Mouse (Mus musculus) liver (tissue): Measurements from ENCODE around the gene Dnajc10.

Experiments
- DNase-seq: peaks from one replicate; pipeline ENCODE4 v3.0.0-alpha.2; 2020; ENCODE audit warnings: mixed read lengths

Gene Dnajc10

DNA sequence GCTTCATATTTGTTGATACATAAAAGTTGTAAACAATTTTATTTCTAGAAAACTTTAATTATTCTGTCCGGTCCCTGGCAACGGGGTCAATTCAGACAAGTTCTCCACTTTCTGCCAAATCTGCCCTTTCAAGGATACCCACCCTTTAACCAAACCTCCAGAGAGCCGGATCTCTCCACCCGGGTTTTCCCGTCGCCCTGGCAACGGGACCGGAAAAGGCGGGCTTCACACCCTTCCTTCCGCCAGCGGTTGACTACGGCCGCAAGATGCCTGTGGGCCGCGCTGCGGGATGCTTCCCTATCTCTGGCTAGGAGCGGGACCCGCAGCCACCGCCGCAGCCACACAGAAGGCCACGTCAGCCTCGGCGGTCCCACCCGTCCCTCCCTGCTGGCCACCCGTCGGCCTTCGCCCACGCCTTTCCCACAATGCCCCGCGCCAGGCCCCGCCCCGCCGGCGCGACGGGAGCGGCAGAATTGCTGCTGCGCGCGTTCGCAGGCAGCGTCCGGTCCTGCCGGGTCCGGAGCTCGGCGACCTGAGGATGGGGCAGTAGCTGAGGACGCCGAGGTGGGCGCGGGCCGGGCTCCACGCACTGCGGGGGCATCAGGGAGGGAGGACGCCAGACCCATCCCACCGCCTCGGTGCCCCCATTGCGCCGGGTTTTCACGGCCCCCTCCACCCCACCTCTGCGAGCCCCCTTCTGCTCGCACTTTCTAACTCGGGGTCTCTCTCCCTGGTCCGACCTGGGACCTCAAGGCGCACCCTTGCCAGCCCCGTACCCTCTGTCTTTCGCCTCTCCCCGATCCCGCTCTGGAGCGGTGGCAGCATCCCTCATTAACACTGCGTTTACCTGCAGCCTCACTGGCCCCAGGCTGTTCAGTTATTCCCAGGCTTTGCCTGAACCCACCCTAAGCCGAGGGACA lies at the start of gene Dnajc10:
TSS of gene Dnajc10 (plus strand) at position 225 of the 920 bp plus-strand sequence.
- DNase-seq, result peak; percentile 92

DNA sequence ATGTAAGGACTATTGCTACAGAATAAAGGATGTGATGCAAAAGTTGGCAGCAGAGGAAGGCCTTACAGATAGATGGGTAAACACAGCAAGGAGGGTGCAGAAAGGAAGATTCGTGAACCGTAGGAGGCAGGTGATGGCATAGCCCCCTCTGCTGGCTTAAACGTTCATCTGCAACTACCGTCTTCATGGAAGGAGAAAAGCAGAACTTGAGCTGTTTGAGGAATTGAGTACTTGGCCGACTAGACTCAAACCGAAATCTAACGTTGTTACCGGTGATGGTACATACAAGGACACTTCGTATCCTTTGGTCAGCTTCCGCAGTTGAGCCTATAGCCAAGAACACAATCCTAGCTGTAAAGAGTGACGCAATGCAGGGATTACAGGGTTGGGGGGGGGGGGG lies 48.4 kb upstream of the Dnajc10 start:
- DNase-seq, result peak; percentile 46

DNA sequence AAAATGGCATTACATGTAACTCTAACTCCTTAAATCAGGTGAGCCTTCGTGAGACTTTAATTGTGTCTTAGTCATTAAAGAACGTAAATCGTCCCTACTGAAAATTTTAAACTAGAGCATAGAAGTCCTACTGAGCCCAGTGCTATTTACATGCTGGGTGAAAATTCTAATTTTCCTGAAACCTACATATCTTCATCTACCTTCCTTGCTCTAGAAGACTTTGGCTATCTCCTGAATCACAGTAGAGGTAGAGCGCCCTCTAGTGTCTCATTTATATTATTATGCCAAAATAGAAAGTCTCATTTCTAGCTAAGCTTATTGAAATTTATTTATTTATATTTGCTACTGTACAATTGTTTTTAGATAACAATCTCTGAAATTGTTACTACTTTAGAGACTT lies 47.2 kb upstream of the Dnajc10 start:
- DNase-seq, result no peak

DNA sequence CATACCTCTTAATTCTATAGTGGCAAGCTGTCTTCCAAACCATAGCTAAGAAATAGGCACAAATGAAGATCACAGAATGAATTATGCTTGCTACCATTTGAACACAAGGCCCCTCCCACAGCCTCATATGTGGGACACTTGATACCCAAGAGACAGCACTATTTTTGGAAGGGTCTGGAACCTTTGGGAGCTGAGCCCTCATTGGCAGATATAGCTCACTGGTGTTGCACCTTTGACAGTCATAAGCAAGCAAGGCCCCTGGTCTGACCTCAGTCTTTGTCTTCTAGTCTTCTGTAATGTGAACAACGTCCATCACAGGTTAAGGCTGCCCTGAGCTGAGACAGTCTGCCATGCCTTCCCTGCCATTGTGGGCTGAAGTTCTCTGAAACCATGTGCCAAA lies 43.8 kb upstream of the Dnajc10 start:
- no peak for DNase-seq

DNA sequence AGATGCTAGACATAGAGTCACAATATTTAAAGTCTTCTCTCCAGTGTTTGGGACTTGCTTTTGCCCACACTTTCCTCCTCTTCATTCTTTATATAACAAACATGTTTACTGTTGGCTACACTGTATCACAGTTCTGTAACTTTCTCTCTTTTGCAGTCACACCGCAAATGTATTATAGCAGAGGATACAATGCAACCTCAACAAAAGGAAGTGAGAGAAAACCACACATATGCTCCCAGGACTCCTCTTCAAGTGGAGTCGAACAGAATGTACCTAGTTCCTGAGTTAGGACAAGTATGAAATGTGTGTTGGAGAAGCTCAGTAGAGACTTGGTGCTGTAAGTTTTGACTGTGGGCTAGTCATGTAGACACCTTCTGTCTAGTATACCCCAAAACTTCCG lies 42.2 kb upstream of the Dnajc10 start:
- DNase-seq, result no peak

DNA sequence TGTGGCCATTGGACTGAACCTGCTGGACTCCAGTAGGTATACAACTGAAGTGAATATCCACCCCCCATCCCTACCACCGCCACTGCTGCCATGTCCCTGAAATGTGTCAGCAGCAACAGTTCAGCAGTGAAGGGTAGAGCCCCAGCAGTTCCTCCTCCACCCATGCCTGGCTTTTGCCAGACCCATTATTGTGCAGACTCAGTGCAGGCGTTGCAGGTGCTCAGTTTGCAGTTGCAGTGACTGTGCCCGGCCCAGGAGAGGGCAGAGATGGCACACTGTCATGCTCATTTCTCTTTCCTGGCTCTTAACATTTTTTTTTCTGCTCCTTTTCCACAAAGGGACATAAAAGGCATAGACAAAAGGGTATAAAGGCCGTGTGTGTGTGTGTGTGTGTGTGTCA lies 41.5 kb upstream of the Dnajc10 start:
- DNase-seq, result no peak

DNA sequence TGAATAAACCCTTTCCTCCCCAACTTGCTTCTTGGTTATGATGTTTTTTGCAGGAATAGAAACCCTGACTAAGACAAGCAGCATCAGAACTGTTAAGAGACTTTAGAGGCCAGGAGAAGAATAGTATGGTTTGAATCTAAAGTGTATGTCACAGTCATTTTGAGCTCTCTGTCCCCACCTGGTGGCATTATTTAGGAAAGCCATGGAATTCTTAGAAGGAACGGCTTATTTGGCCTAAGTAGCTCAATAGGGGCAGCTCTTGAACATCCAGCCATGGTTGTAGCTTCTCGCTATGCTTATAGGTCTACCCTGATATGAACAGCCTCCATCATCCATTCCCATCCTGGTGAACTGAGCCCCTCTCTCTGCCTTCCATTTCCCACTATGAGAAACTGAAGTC lies 40.1 kb upstream of the Dnajc10 start:
- DNase-seq, result no peak

DNA sequence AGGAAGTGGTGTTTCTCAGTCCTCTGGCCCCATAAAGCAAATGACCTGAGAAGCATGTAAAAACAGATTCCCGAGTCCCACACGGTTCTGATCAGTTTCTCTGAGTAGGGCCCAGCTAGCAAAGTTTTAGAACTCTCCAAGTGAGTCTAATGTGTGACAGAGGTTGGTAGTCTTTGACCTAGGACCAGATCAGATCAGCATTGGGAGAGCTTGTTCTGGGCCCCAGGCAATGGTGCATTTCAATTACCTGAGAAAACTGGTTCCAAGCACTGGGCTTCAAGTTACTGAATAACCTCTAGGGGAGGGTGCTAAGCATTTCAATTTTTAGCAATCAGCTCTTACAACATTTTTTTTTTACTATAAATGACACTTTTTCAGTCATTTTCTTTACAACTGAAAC lies 33.1 kb upstream of the Dnajc10 start:
- DNase-seq, result no peak

DNA sequence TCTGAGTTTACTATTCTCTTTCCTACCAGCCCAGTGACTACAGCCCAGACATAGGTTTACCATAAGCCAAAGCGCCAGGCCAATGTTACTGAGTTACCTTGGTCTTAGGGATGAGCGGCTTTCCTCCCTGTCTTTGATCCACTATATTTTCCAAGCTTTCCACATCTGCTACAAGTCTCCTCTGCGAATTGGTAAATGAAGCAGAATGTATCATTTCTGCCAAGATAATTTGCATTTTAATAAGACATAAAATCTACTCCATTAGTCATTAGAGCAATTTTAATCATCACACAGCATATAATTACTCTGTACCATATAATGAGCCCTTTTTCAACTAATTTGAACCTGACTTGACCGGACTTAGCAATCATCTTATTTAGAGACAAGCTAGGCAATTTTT lies 28.9 kb upstream of the Dnajc10 start:
- no peak for DNase-seq

DNA sequence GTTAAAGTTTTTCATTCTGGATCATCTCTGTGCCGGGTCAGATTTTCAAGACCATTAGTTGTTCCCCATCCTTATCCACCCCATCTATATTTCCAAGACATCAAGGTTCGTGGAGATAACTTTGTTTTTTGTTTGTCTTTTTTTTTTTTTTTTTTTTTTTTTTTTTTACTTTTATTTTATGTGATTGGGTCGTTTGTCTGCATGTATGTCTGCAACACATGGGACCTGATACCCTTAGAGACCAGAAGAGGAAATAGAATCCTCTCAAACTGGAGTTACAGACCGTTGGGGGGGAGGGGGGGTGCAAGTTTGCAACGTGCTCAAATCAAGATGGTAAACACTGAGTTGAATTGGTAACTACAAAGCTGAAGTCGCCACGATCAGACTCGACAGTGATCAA lies 23.1 kb upstream of the Dnajc10 start, which contains the start of gene Prdx6b:
TSS of gene Prdx6b (plus strand) at position 301 of the 400 bp plus-strand sequence.
- DNase-seq, result no peak

DNA sequence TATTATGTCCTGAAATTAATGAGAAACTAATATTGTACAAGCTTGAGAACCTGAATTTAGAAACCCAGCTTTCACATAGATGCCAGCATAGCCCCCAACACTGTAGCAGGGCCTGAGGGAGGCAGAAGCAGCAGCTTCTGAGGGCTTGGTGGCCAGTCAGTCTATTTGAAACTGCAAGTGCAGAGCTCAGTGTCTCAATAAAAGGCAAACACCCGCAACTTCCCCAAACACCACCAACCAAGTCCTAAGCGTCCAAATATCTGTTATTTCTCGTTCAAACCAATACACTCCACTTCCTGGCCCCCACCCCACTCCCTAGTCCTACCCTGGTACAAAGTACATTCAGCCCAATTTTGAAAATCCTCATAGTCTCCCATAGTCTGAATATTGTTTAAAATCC lies 16.9 kb upstream of the Dnajc10 start:
- DNase-seq, result no peak

DNA sequence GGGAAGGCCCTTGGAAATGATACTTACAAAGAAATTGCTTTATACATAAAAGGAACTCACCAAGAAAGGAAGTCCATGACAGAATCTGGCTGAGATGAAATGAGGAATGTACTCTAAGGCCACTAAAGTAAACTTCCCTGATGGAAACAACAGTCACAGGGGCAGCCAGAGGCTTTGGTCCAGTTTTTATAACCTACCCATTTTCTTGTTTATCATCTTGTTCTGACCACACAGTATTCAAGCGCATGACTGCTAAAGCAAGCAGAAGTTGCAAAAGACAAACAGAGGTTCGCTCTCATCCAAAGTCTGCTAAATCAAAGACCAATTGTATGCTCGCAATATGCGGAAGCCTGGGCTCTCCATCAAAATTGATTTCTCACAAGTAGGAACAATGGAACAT lies 14.5 kb upstream of the Dnajc10 start:
- DNase-seq, result no peak

DNA sequence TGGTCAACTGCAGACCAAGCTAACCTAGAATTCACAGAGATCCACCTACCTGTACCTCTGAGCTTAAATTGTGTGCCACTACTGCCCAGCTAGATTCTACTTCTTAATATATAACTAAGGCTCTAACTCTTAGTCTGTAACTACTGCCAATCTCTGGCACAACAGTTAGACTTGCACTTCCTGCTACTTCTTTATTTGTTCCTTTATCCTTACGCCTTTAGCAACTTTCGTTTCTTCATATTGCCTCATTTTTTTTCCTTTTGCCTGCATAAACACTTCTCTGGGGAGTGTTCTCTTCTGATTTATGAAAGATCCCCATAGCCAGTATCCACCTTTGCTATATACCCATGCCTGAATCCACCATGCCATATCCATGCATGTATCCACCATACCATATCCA lies 11.3 kb upstream of the Dnajc10 start:
- DNase-seq, result no peak

DNA sequence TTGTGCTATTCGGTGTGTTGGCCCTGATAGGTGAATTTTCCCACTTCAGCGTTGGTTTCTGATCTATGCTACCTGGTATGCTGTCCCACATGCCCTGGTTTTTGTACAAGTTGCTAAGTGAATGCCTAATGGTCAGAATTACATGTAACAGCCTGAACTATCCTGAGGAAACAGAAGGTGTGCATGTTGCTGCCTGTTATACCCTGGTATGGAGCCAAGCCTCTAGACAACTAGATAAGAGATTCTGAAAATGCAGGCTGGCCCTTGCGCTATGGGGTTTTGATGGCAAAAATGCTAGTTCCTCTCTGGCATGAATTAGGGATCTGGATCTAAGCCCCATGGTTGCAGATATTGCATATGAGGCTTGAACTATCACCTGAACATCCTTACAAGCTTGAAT lies 7.6 kb upstream of the Dnajc10 start:
- no peak for DNase-seq

DNA sequence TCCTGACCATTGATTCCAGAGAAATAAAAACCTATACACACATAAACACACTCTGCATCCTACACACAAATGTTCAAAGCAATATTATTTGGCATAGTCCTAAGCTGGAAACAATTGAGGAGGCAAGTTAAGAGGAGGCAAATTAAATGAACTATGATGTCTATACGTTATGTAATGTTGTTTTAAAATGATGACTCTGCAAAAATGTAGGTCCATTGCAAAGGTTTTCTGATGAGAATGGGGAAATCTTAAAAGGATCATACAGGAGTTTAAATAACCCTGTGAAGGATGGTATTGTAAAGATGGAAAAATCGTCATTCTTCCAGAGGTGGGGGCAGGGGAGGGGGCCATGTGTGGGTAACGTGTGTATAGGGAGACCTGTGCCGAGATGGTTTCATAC lies 5.5 kb upstream of the Dnajc10 start:
- no peak for DNase-seq

DNA sequence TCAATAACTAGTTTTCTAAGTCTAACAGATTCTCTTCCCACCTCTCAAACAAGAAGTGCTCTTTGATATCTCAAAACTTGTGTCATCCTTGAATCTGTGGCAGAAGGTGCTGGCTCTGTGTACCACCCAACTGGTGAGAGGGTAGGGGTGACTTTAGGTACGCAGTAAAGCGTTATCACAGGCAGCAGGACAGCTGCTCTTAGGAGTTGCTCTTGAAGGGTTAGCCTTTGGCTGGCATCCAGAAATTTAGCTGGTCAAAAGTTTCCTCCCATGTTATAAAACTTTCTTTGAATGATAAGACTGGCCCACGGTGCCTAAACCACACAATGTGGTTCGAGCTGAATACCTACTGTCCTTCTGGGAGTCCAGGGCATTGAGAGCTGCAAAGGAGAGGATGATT lies 4.5 kb upstream of the Dnajc10 start:
- no peak for DNase-seq

DNA sequence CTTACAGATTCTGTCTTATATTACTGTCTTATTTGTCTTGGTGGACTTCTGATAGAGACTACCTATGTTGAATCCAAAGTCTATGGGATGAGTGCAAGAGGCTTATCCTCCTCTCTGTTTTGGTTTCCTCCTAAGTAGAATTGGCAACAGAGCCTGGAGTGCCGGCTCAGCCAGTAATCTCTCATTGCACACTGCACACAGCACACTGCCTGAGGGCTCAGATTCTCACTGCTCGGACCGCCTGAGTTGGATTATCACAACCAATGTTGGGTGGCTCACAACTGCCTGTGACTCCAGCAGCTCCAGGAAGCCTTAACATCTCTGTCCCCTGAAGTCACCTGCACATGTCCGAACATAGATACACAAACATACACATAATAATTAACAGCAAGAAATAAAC lies 3.9 kb upstream of the Dnajc10 start:
- DNase-seq, result no peak

DNA sequence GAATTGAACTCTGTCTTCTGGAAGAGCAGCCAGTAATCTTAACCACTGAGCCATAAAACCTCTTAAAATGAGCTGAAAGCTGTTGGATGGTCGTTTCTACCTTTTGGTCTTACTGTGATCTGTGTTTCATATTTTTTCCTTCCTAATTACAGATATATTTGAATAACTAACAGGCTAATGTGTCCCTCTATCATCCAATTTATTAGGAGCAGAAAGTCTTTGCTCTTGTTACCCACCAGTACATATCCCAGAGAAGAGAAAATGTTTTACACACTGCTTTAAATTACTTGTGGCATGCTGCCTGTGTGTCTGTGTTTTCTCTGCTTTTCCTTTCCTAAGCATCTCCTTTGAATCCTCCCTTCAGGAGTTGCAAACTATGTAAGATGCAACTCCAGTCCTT lies 1.1 kb upstream of the Dnajc10 start:
- DNase-seq, result no peak

DNA sequence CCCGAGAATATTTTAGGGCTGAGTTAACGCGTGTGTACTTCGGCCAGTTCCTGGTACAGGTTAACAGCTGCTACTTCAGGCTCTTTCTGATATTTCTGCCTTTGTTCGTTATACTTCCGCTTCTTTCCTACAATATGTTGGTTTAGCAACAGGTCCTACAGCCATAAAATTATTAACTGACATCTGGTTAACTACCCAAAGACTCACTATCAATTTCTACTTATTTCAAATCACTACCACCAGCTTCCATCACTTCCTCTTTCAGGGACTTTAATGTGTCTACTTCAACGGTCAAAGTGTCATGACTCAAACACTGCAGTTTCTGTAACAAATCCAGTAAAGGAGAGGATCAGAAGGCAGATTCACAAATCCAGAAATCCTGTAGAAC lies 418 bp upstream of the Dnajc10 start:
- no peak for DNase-seq

DNA sequence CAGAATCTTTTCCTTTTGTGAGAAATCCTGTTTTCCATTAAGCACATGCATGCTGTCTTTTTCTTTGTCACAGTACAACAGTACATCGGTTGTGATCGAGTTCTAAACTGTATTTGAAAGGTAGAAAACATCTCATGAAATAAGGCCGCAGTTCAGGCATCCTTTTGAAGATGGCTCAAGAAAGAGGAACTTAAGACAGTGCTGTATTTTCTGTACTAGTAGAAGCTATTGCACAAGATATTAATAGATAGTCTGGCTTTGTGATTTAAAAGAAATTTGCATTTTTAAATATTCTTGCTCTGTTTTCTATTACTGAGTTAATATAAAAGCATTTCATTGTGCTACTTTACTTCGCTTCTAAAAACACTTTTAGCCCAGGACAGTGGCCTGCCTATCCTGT lies 7.6 kb downstream of the Dnajc10 start:
- DNase-seq, result no peak

DNA sequence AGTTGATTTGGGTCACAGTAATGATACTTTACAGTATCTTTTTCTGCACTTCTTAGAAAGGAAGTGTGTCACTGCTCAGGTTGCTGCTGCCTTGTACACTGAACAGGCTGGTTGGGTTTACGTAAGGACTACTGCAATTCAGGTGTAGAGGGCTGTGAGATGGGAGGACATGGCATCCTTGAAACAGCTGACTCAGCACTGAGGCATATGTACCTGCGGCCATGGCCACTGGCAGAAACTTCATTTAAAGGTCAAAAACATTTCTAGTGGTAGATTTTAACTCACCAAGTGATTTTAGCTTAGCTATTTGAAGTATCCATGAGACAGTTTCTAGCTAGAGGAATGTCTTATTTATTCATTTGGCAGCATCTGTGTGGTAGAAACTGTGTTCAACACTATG lies 10.5 kb downstream of the Dnajc10 start:
- no peak for DNase-seq

DNA sequence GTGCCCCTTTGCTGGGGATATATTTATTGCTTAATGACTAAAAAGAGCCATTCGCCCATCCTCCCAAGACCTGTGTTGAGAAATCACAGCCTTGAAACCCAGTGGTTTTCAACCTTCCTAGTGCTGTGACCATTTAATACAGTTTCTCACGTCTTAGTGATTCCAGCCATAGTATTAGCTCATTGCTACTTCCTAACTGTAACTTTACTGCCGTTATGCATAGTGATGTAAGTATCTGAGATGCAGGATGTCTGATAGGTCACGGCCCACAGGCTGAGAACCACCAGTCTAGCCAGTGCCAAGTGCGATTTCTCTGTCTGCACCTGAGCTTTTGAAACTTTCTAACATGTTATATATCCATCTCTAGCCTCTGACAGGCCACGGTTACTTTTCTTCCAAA lies 12.0 kb downstream of the Dnajc10 start:
- no peak for DNase-seq

DNA sequence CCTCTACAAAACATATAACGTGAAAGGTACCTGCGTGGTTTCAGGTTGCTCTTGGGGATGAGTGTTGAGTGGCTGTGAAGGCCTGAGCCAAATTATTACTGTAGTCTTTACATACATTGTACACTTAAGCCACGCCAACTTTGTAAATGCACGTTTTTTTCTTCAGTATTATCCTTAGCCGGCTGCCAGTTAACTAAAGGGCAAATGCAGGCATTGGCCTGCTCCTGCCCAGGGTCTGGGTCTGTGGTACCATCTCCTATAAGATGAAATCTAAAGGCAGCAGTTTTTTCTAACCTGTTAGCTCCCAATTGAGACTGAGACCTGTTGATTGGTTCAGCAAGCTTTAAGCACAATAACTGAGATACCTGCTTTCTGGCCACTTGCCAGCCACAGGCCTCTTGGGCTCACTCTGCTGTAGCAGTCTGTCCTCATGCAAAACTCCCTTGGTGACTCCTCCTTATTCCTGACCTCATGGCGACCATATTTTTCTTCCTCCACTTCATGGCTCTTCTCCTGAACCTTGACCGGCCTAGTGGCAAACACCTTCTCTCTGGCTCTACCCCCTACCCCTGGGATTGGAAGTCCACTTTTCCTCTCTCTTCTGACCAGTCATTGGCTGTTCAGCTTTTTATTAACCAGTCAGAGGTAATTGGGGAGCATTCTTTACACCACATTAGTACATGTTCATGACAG lies 13.8 kb downstream of the Dnajc10 start:
- no peak for DNase-seq

DNA sequence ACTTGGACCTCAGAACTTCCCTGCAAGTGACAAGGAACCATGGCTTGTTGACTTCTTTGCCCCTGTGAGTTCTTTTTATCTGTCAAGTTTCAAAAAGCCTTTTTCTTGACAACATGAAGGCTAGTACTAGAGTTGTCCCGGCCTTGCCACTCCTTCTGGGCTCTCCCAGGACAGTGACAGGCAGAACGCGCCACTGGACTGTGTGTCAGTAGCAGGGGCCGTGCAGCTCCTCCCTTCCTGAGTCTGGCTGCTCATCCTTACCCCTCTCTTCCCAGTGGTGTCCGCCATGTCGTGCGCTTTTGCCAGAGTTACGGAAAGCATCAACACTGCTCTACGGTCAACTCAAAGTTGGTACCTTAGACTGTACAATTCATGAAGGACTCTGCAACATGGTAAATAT lies 25.3 kb downstream of the Dnajc10 start:
- no peak for DNase-seq
